Mouse (Mus musculus) mature B cell (primary cell): ENCODE measurements around the gene Olfr1089.

Source experiments
- in situ Hi-C: fragments of 300-500 bp; cut with MboI; formaldehyde crosslinking; loops from 2 replicates; pipeline ENCODE4 v1.14.3; 2019

Olfr1089 gene

GRCm38 (mm10) chr2:86733601-86734000 lies at the start of gene Olfr1089:
Gene Olfr1089 (minus strand): TSS chr2:86733701.
- in situ Hi-C loops, result no loop called here

- in situ Hi-C loops, result no loop called here
Measured at GRCm38 (mm10) chr2:86782179-86782578, 48.7 kb upstream of the Olfr1089 start, which contains the start of gene Olfr1093. Gene Olfr1093 (plus strand): TSS chr2:86782479.

- in situ Hi-C loops, result no loop called here
Measured at GRCm38 (mm10) chr2:86761050-86761449, 27.5 kb upstream of the Olfr1089 start.

GRCm38 (mm10) chr2:86758893-86759292 lies 25.4 kb upstream of the Olfr1089 start, which contains the start of gene Olfr1090:
Gene Olfr1090 (minus strand): TSS chr2:86758993.
- in situ Hi-C loops, result no loop called here

- in situ Hi-C loops, result no loop called here
Measured at GRCm38 (mm10) chr2:86698295-86698694, 35.2 kb downstream of the Olfr1089 start, which contains the start of gene Olfr1087. Gene Olfr1087 (minus strand): TSS chr2:86698395.
